Mouse (Mus musculus): ENCODE results near the gene Grm8.
A peak's percentile ranks its signal among the peaks of the same experiment; 100 is the strongest.

The Grm8 gene

DNA sequence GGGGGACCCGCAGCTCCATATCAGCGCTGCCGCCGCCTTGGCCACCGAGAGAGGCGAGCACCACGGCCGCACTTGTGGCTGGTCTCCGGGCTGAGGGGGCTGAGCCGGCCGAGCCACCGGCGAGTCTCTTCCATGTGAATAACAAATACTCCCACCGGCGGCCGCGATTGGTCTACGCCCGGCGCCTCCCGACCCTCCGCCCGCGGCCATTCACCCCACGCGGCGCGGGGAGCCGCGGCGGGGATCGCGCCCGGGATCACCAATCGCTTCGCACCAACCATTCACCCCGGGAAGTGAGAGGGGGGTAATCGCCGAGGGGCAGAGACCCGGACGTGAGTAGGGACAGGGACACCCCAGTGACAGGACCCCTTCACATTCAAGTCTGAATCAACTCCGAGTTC is at the start of gene Grm8:
Grm8 (minus strand) TSS at position 178 of the 401 bp plus-strand sequence.
- 0 out of 2 replicates have a peak, but pooled peaks have one; percentile 6 for ATAC-seq (ENCODE audit: insufficient number of reproducible peaks, low FRiP score, low TSS enrichment)

DNA sequence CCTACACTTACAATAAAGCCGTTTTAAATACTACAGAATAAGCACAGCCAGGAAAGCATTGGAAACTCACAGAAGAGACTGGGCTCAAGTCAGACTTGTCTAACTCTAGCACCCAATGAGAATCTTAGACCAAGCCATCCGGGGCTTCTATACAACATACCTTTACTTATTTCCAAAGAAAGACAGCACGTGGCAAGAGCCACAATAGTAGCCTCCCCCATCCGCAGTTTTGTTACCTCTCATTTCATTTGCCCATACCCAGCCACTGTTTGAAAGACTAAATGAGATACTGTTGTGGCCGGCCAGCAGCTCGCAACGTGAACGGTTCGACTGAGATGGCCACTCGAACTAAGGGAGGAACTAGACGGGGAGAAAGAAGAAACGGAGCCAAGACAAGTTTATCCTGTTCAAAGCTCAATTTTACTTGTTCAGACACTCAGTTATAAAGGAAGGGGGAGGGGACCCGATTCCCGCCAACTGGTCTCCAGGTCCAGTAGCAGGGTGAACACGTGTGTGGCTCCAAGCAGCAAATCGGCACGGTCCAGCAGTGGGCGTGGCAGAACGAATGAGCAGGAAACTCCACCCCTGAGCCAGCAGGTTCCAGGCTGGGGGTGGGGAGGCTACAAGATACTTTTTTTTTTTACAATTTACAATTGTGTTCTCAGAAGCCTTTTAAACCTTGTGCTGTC is 35.0 kb upstream of the Grm8 start:
- no peak for ATAC-seq (ENCODE audit: insufficient number of reproducible peaks, low FRiP score, low TSS enrichment)

- no peak for ATAC-seq (ENCODE audit: insufficient number of reproducible peaks, low FRiP score, low TSS enrichment)
Observed at GRCm38 (mm10) chr6:28160399-28160798, 25.4 kb upstream of the Grm8 start.

- no peak for ATAC-seq (ENCODE audit: insufficient number of reproducible peaks, low FRiP score, low TSS enrichment)
Observed at GRCm38 (mm10) chr6:28146445-28146844, 11.5 kb upstream of the Grm8 start.

GRCm38 (mm10) chr6:28142332-28142731 is 7.4 kb upstream of the Grm8 start:
- 0 out of 2 replicates have a peak, but pooled peaks have one; percentile 61 for ATAC-seq (ENCODE audit: insufficient number of reproducible peaks, low FRiP score, low TSS enrichment)

- peak; percentile 79 for ATAC-seq (ENCODE audit: insufficient number of reproducible peaks, low FRiP score, low TSS enrichment)
Observed at GRCm38 (mm10) chr6:28135411-28136233, 644 bp upstream of the Grm8 start.

GRCm38 (mm10) chr6:28134251-28134801 is 652 bp downstream of the Grm8 start:
- ATAC-seq (ENCODE audit: insufficient number of reproducible peaks, low FRiP score, low TSS enrichment), result no peak

DNA sequence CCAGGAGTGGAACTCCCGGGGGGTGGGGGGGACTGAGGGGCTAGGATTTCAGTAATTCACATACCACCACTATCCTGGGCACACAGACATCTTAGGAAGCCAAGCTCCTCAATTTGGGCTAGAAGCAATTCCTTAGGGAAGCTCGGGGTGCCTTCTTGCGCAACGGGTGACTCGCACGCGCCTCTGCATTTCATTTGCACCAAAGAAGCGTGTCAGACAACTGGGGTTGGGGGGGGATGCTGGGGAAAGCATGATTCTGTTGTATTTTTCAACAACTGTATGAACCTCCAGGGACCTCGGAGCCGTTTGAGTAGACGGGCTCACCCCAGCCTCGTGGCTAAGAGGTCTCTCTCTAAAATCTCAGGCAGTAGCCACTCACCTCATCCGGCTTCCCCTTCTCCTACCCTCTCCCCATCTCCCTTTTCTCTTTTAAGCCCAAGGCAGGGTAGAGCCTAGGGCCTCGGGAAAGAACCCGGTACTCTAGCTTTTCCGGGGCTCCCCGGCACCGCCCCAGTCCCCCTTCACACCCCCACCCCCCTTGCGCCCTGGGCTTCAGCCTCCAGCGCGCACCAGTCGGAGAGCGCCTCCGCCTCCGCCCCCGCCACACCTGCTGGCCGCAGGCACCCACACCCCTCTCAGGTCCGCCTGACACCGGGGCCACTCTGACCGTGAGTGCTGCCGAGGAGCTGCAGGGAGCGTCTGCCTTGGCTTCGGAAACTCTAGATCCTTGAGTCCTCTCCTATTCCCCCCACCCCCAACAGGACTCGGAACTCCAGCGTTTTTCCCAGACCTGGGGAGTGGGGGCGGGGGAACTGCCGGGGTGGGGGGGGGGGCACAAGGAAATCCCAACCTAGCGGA is 1.5 kb downstream of the Grm8 start:
- no peak for ATAC-seq (ENCODE audit: insufficient number of reproducible peaks, low FRiP score, low TSS enrichment)

- no peak for ATAC-seq (ENCODE audit: insufficient number of reproducible peaks, low FRiP score, low TSS enrichment)
Observed at GRCm38 (mm10) chr6:28132056-28132455, 2.9 kb downstream of the Grm8 start.

- ATAC-seq (ENCODE audit: insufficient number of reproducible peaks, low FRiP score, low TSS enrichment), result no peak
Observed at GRCm38 (mm10) chr6:28128871-28129270, 6.1 kb downstream of the Grm8 start.

DNA sequence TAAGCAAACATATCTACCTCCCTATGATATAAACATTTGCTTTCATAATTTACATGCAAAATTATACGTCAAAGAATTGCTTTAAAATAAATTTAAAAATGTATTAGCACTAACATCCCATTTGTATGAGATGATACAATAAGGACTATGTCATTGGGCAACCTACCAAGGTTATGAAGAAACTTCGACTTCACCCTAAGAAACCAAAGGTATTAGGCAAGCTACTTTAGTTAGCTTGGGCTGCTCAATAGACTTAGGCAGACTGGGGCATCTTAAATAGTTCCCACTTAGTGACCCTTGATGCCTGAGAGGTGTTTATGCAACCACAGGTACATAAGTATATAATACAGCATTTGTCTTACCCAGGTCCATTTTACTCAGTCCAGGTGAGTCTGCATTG is 19.5 kb downstream of the Grm8 start:
- no peak for ATAC-seq (ENCODE audit: insufficient number of reproducible peaks, low FRiP score, low TSS enrichment)

GRCm38 (mm10) chr6:28114916-28115315 is 20.1 kb downstream of the Grm8 start:
- ATAC-seq (ENCODE audit: insufficient number of reproducible peaks, low FRiP score, low TSS enrichment), result no peak

DNA sequence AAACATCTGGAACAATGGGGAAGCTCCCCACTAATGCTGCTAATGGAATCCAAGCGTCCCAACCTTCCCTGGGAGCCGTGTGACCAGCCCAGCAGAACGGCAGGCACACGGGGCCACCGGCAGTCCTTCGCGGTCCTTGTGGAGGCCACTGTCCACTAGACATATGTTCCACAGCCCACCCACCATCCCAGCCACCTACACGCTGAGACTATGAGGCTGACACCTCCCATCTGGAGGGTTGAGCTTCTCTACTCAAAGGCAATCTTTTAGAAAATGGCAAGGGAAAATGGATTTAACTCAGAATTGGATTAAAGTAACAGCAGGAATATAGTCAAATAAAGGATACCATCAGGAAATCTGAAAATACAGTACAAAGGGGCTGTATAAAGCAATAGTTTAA is 23.4 kb downstream of the Grm8 start:
- ATAC-seq (ENCODE audit: insufficient number of reproducible peaks, low FRiP score, low TSS enrichment), result no peak

GRCm38 (mm10) chr6:28102608-28103316 is 32.2 kb downstream of the Grm8 start:
- no peak for ATAC-seq (ENCODE audit: insufficient number of reproducible peaks, low FRiP score, low TSS enrichment)

GRCm38 (mm10) chr6:28100001-28100400 is 35.0 kb downstream of the Grm8 start:
- ATAC-seq (ENCODE audit: insufficient number of reproducible peaks, low FRiP score, low TSS enrichment), result no peak

- no peak for ATAC-seq (ENCODE audit: insufficient number of reproducible peaks, low FRiP score, low TSS enrichment)
Observed at GRCm38 (mm10) chr6:28092511-28092910, 42.5 kb downstream of the Grm8 start.

GRCm38 (mm10) chr6:28091836-28092235 is 43.1 kb downstream of the Grm8 start:
- no peak for ATAC-seq (ENCODE audit: insufficient number of reproducible peaks, low FRiP score, low TSS enrichment)

DNA sequence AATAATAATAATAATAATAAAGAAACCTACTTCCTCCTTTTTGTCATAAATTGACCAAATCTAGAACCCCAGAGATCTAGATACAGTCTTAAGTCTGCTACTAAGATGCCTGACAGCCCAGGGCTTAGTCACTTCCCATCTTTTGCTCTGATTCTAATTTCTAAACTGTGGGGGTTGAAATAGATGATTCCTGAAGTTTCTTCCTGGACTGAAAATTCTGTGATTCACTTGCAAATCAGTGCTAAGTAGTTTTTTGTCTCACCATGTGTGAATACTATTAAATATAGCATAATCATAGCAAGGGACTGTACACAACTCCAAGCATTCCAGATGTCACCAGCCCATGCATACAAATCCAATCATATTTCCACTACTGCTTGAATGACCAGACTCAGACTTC is 44.0 kb downstream of the Grm8 start:
- no peak for ATAC-seq (ENCODE audit: insufficient number of reproducible peaks, low FRiP score, low TSS enrichment)

DNA sequence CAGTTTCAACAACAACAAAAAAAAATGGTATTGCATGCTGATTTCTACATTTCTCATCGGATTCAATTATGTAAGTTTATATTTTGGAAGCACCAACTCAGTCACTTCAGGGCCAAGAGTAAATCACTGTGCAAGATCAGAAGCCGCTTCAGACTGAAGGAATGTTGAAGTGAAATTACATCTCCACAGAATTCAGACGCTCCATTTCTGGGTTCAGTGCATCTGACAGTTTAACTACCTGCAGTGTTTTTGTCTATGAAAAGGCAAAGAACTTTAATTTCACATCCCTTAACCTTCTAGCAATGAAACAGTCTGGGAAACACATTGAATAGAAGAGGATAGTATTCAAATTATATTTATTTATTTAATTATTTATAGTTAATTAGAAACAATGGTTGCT is 59.4 kb downstream of the Grm8 start:
- ATAC-seq (ENCODE audit: insufficient number of reproducible peaks, low FRiP score, low TSS enrichment), result no peak

DNA sequence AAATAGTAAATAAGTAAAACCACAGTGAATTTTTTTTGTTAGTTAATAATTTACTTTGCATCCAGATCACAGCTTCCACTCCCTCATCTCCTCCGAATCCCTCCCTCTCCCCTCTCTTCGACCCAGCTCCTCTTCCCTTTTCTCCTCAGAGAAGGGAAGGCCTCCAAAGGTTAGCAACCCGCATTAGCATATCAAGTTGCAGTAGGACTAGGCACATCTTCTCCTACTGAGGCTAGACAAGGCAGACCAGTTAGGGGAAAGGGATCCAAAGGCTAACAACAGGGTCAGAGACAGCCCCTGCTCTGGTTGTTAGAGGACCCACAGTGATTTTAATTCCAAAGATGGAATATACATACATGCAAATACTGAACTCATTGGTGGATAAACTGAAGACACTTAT is 60.5 kb downstream of the Grm8 start:
- no peak for ATAC-seq (ENCODE audit: insufficient number of reproducible peaks, low FRiP score, low TSS enrichment)

Measured in cerebellum, adult (tissue).